Comparison of ENCODE assay signal across 7 mouse cellular contexts in the genomic region with DNA sequence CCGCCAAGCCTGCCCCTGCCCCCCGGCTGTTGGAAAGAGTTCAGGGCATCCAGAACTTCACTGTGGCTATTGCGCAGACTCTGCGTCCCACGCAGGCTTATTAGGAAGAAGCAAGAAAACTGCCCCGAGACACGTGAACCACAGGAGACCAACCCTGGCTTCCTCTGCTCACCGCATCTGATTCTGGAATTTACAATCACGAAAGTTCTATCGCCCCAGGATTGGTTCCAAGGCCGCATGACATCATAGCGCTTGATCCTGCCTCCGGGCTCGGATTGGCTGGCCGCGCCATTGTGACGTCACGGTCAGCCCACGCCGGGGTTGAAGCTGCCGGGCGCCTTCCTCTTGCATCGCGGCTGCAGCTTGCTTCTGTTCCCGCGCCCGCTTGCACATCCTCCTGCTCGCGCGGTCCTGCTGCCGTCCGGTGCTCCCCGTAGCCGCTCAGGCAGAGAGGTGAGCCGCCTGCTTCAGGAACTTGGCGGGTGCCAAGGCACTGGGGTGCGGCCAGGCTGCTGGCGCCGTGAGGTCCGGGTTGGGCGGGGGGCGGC. TPM values are rescaled to one million over a fixed set of nuclear protein-coding genes. Genes with fewer than 3 reads are reported as not detected.
DNase-seq lines count a peak whose midpoint lies in the region; ATAC-seq lines count a peak whose summit lies in the region.

Elovl5 (plus strand) TSS at position 291 of the 548 bp plus-strand sequence.

- H3K9ac ChIP-seq in intestine, embryonic 15.5 days: peak within 1 kb of the TSS; percentile 78

- DNase-seq in adrenal gland, adult 2 months: peak; percentile 99
- DNase-seq in embryo, embryonic 11.5 days (ENCODE audit: low read depth, low spot score): peak; percentile 94
- peak; percentile 93 to 94 for DNase-seq in gastrocnemius, postnatal 36 days
- DNase-seq in left cerebral cortex, postnatal 25 days (ENCODE audit: low spot score in 2 of 2): peak; percentile 98
- DNase-seq in midbrain, embryonic 10.5 days (ENCODE audit: low spot score): peak; percentile 97
- peak; percentile 98 for DNase-seq in right cerebral cortex, postnatal 4 days

- H3K27ac ChIP-seq in intestine, embryonic 15.5 days: peak within 1 kb of the TSS; percentile 90
- H3K27ac ChIP-seq in midbrain, embryonic 10.5 days (replicated peaks): peak within 1 kb of the TSS; percentile 93

- H3K4me3 ChIP-seq in intestine, embryonic 15.5 days (replicated peaks): peak within 1 kb of the TSS; percentile 98
- peak within 1 kb of the TSS; percentile 96 for H3K4me3 ChIP-seq in midbrain, embryonic 10.5 days

- no peaks in the 10 kb centered on the region for H3K27me3 ChIP-seq in intestine, embryonic 15.5 days (replicated peaks)
- H3K27me3 ChIP-seq in midbrain, embryonic 10.5 days (ENCODE audit: low read depth, poor library complexity, severe bottlenecking): no peaks in the 10 kb centered on the region

- H3K36me3 ChIP-seq in intestine, embryonic 15.5 days: 0 out of 2 replicates have a peak, but pooled peaks cover 2% of the 10 kb centered on the region
- peaks cover under 1% of the 10 kb centered on the region; the same call in 1 of the 2 replicates for H3K36me3 ChIP-seq in midbrain, embryonic 10.5 days

- peak; percentile 93 for ATAC-seq in intestine, embryonic 15.5 days

- peak within 1 kb of the TSS; percentile 86 for H3K4me2 ChIP-seq in intestine, embryonic 15.5 days (replicated peaks)

- peaks cover 21% of the 10 kb centered on the region for H3K4me1 ChIP-seq in intestine, embryonic 15.5 days (replicated peaks)
- peaks cover 37% of the 10 kb centered on the region for H3K4me1 ChIP-seq in midbrain, embryonic 10.5 days

- WGBS in intestine, embryonic 15.5 days: 0% methylated on average over 42 of the region's 42 CpGs
- under 1% methylated on average over 42 of the region's 42 CpGs for WGBS in midbrain, embryonic 10.5 days

- no peaks in the 10 kb centered on the region for H3K9me3 ChIP-seq in intestine, embryonic 15.5 days
- H3K9me3 ChIP-seq in midbrain, embryonic 10.5 days (replicated peaks): no peaks in the 10 kb centered on the region

- intact Hi-C loops in gastrocnemius, postnatal 36 days (cut with DNase I): no loop called here
- intact Hi-C loops in left cerebral cortex, postnatal 25 days (cut with DNase I): loop anchor here (5.0 kb wide), 2 partner anchors 40 to 165 kb away; partner anchors contain the start of gene Gclc

RNA-seq across cellular contexts. Expression of gene Elovl5, which starts in this region (rescaled TPM):
- 1,000 to 10,000 TPM in 1 of 2 experiments, 100 to 1,000 TPM in 1; 490 to 1,131 TPM for total RNA-seq in adrenal gland, adult 2 months (2021)
- polyA plus RNA-seq in adrenal gland, adult 2 months (2012; rRNA removed): 123 and 254 TPM in 2 replicates
- total RNA-seq in gastrocnemius, postnatal 36 days (2021): 10 to 100 TPM in 1 of 2 experiments, 1 to 10 TPM in 1; 9.6 to 11.4 TPM
- 70.9 and 76.9 TPM in 2 replicates for polyA plus RNA-seq in intestine, embryonic 15.5 days (2015; fragmentation: Nextera tagmentation; extraction: Ambion mirVana)
- 10 to 100 TPM; 67.0 to 71.9 TPM for total RNA-seq in left cerebral cortex, postnatal 25 days (2021)
- polyA plus RNA-seq in midbrain, embryonic 10.5 days (2016; fragmentation: Nextera tagmentation; extraction: Ambion mirVana): 97.0 and 102 TPM in 2 replicates

Comparison
In these comparisons a context has a peak if more than half of its experiments do, and no peak if none do; other contexts are left out.
1. Peak in every context shown above with its lines: DNase-seq, ATAC-seq, H3K4me3 ChIP-seq and H3K27ac ChIP-seq.
2. RNA of gene Elovl5 (total RNA-seq): 490 to 1,131 TPM in adrenal gland, adult 2 months; 67.0 to 71.9 TPM in left cerebral cortex, postnatal 25 days and 9.6 to 11.4 TPM in gastrocnemius, postnatal 36 days; every median in the first group is over 4 times any median in the second.